Mouse (Mus musculus) erythroblast, embryonic 14.5 days (primary cell): ENCODE measurements at regions not wholly inside any gene's neighbourhood (a gene's known extent, or its start where the extent isn't known, plus 50 kb on each side); places are given as distances from the start of the nearest gene placed in this dataset.

ENCODE experiments used
- H3K27me3 ChIP-seq: 2 replicates; pipeline ENCODE4 v1.6.1; 2012; ENCODE audit warnings: inconsistent platforms; ENCODE audit not compliant: control insufficient read depth
- H3K36me3 ChIP-seq: 2 replicates; pipeline ENCODE4 v1.6.1; 2012; ENCODE audit warnings: mild to moderate bottlenecking, inconsistent platforms; ENCODE audit not compliant: control insufficient read depth
- H3K4me1 ChIP-seq: 2 replicates; pipeline ENCODE4 v1.6.1; 2012; ENCODE audit warnings: inconsistent platforms; ENCODE audit not compliant: control insufficient read depth
- H3K4me3 ChIP-seq: replicated peaks from 2 replicates; pipeline ENCODE3; 2012; ENCODE audit warnings: moderate library complexity, mild to moderate bottlenecking, inconsistent platforms
- H3K9me3 ChIP-seq: 2 replicates; pipeline ENCODE4 v1.6.1; 2012; ENCODE audit warnings: low read length, inconsistent platforms, mixed read lengths; ENCODE audit not compliant: control insufficient read depth
- GATA1 ChIP-seq: IDR thresholded peaks from 2 replicates; pipeline ENCODE4 v1.6.1; 2012; ENCODE audit warnings: low read length, inconsistent platforms, mixed read lengths
- TAL1 ChIP-seq: IDR thresholded peaks from 3 replicates; pipeline ENCODE4 v1.6.1; 2012; ENCODE audit warnings: low read length, inconsistent platforms, mixed read lengths

DNA sequence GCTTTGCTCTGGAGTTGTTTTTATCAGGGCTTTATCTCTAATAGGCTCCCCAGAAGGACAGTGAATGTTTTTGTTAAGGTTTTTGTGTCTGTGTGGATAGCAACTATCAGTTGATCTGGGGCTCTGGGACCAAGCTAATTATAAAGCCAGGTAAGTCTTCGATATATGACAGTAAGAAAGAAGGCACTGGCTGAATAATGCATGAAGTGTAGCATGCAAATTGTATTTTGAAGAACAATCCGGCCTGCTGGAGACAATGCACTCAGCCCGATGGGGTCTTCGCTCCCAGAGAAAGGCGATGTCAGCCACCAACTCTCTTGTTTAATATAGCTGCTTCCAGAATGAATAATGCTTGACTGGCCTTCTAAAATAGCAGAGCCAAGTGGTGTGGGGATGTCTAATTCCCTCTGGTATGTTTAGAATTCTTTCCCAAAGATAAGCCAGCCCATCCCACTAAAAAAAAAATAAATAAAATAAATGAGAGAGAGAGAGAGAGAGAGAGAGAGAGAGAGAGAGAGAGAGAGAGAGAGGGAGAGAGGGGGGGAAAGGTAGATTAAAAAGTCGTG is 68.6 kb downstream of the Dad1 start:
- Histone ChIP-seq H3K4me1 (no peaks in the 10 kb centered on the region), H3K27me3 (peaks cover 25% of the 10 kb centered on the region), H3K36me3 (no peaks in the 10 kb centered on the region), H3K4me3 (no peak overlapping the region), H3K9me3 (no peaks in the 10 kb centered on the region)
- TF ChIP-seq GATA1: no peak
- TF ChIP-seq TAL1: no peak

GRCm38 (mm10) chr14:54183873-54184272 is 70.0 kb downstream of the Dad1 start:
- Histone ChIP-seq H3K4me3 (no peak overlapping the region), H3K9me3 (no peaks in the 10 kb centered on the region), H3K4me1 (no peaks in the 10 kb centered on the region), H3K36me3 (no peaks in the 10 kb centered on the region), H3K27me3 (peaks cover 19% of the 10 kb centered on the region)
- no peak for TF ChIP-seq TAL1
- TF ChIP-seq GATA1: no peak

GRCm38 (mm10) chr14:54182838-54183237 is 71.1 kb downstream of the Dad1 start:
- Histone ChIP-seq H3K4me1 (no peaks in the 10 kb centered on the region), H3K4me3 (no peak overlapping the region), H3K27me3 (peaks cover 26% of the 10 kb centered on the region), H3K9me3 (no peaks in the 10 kb centered on the region), H3K36me3 (no peaks in the 10 kb centered on the region)
- TF ChIP-seq GATA1 (no peak), TAL1 (no peak)

GRCm38 (mm10) chr14:54181306-54181705 is 72.6 kb downstream of the Dad1 start:
- no peak overlapping the region for H3K4me3 ChIP-seq
- peaks cover 38% of the 10 kb centered on the region for H3K27me3 ChIP-seq
- TF ChIP-seq TAL1 (no peak), GATA1 (no peak)
- no peaks in the 10 kb centered on the region for H3K36me3 ChIP-seq
- no peaks in the 10 kb centered on the region; the same call in 1 of the 2 replicates for H3K4me1 ChIP-seq
- H3K9me3 ChIP-seq: no peaks in the 10 kb centered on the region

GRCm38 (mm10) chr14:54180754-54181153 is 73.2 kb downstream of the Dad1 start:
- no peak for TF ChIP-seq GATA1
- no peak for TF ChIP-seq TAL1
- Histone ChIP-seq H3K27me3 (peaks cover 41% of the 10 kb centered on the region), H3K4me3 (no peak overlapping the region), H3K36me3 (no peaks in the 10 kb centered on the region), H3K9me3 (no peaks in the 10 kb centered on the region), H3K4me1 (no peaks in the 10 kb centered on the region; the same call in 1 of the 2 replicates)

GRCm38 (mm10) chr14:54180271-54180670 is 73.6 kb downstream of the Dad1 start:
- no peak for TF ChIP-seq GATA1
- TF ChIP-seq TAL1: no peak
- H3K36me3 ChIP-seq: no peaks in the 10 kb centered on the region
- H3K4me1 ChIP-seq: no peaks in the 10 kb centered on the region; the same call in 1 of the 2 replicates
- no peak overlapping the region for H3K4me3 ChIP-seq
- peaks cover 44% of the 10 kb centered on the region for H3K27me3 ChIP-seq
- no peaks in the 10 kb centered on the region for H3K9me3 ChIP-seq

- Histone ChIP-seq H3K36me3 (no peaks in the 10 kb centered on the region), H3K27me3 (peaks cover 45% of the 10 kb centered on the region), H3K4me1 (no peaks in the 10 kb centered on the region; the same call in 1 of the 2 replicates), H3K4me3 (no peak overlapping the region), H3K9me3 (no peaks in the 10 kb centered on the region)
- TF ChIP-seq GATA1 (no peak), TAL1 (no peak)
Observed at GRCm38 (mm10) chr14:54178856-54179255, 75.0 kb downstream of the Dad1 start.

GRCm38 (mm10) chr14:54176469-54176868 is 77.4 kb downstream of the Dad1 start:
- Histone ChIP-seq H3K36me3 (no peaks in the 10 kb centered on the region), H3K27me3 (peaks cover 59% of the 10 kb centered on the region), H3K9me3 (no peaks in the 10 kb centered on the region), H3K4me3 (no peak overlapping the region), H3K4me1 (no peaks in the 10 kb centered on the region; the same call in 1 of the 2 replicates)
- TF ChIP-seq GATA1 (no peak), TAL1 (no peak)

GRCm38 (mm10) chr14:54175476-54175875 is 78.4 kb downstream of the Dad1 start:
- no peak overlapping the region for H3K4me3 ChIP-seq
- H3K36me3 ChIP-seq: no peaks in the 10 kb centered on the region
- no peak for TF ChIP-seq TAL1
- TF ChIP-seq GATA1: no peak
- H3K9me3 ChIP-seq: no peaks in the 10 kb centered on the region
- peaks cover 58% of the 10 kb centered on the region for H3K27me3 ChIP-seq
- H3K4me1 ChIP-seq: no peaks in the 10 kb centered on the region; the same call in 1 of the 2 replicates

DNA sequence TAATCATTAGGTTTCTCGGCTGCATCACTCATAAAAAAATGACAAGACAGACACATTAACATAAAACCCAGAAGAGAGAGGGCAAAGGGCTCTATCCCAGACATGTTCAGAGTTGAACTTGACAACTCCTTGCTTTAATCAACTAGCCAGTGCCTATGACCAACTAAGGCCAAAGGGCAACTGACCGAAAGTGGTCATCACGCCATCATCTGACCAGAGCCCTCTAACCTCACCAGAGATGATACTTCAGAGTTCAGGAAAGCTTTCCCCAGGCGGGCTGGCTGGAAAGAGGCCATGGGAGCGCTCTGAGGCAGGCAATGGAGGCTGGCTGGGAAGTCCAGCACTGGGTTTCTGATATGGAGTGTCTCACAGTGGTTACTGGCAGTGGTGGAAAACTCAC is 80.6 kb downstream of the Dad1 start:
- Histone ChIP-seq H3K4me1 (no peaks in the 10 kb centered on the region; the same call in 1 of the 2 replicates), H3K36me3 (no peaks in the 10 kb centered on the region), H3K27me3 (peaks cover 54% of the 10 kb centered on the region), H3K9me3 (no peaks in the 10 kb centered on the region), H3K4me3 (no peak overlapping the region)
- no peak for TF ChIP-seq GATA1
- TF ChIP-seq TAL1: no peak
